In genomic region chr10:121364801-121365564, GRCm38 (mm10) we compare ENCODE assay signal across 8 mouse cellular contexts. TPM values are rescaled to one million over a fixed set of nuclear protein-coding genes. Genes with fewer than 3 reads are reported as not detected.
DNase-seq lines count a peak whose midpoint lies in the region; ATAC-seq and TF ChIP-seq lines count a peak whose summit lies in the region.

Gene Gns, plus strand, starts transcription at chr10:121365090.

- H3K4me1 ChIP-seq in lung, embryonic 14.5 days (ENCODE audit: insufficient read depth), result peaks cover 9% of the 10 kb centered on the region

- H3K4me2 ChIP-seq in lung, embryonic 14.5 days, result peak within 1 kb of the TSS; percentile 93

- DNase-seq in MEL-GATA-1-ER (ENCODE audit: extremely low read depth, low read depth), result peak; percentile 41
- peak; percentile 85 for DNase-seq in cerebellum, adult 8-10 months
- DNase-seq in forelimb bud, embryonic 11.5 days (ENCODE audit: low read depth, low spot score), result peak; percentile 79
- peak; percentile 92 for DNase-seq in heart, postnatal 4 days
- DNase-seq in layer of hippocampus, adult 8-10 months (ENCODE audit: low spot score in 2 of 2), result peak; percentile 45 to 61
- DNase-seq in lung, embryonic 14.5 days, result peak; percentile 91
- peak; percentile 87 for DNase-seq in testis, postnatal 14 days (ENCODE audit: low spot score)

- H3K4me3 ChIP-seq in lung, embryonic 14.5 days (ENCODE audit: low read depth, low read length), result peak within 1 kb of the TSS; percentile 85

- no peak for TF ChIP-seq CTCF in lung, embryonic 14.5 days (IDR thresholded peaks at IDR 0.05; ENCODE audit: low read depth)

- H3K36me3 ChIP-seq in lung, embryonic 14.5 days (ENCODE audit: insufficient read depth), result 0 out of 2 replicates have a peak, but pooled peaks cover under 1% of the 10 kb centered on the region

- H3K27ac ChIP-seq in lung, embryonic 14.5 days (ENCODE audit: low read depth), result 0 out of 2 replicates have a peak within 1 kb of the TSS, but pooled peaks have one; percentile 19

- H3K27me3 ChIP-seq in lung, embryonic 14.5 days (ENCODE audit: insufficient read depth, low read length), result no peaks in the 10 kb centered on the region

- H3K9me3 ChIP-seq in lung, embryonic 14.5 days (ENCODE audit: low read depth, low read length), result no peaks in the 10 kb centered on the region

- peak within 1 kb of the TSS; percentile 75 for H3K9ac ChIP-seq in lung, embryonic 14.5 days

- under 1% methylated on average over 72 of the region's 72 CpGs for WGBS in lung, embryonic 14.5 days

- ATAC-seq in lung, embryonic 14.5 days (ENCODE audit: insufficient read depth), result peak; percentile 99
- peak; percentile 63 for ATAC-seq in neutrophil, adult 5-6 weeks (ENCODE audit: extremely low read depth, insufficient number of reproducible peaks, low FRiP score, poor library complexity, severe bottlenecking)

RNA-seq across cellular contexts. Expression of gene Gns, which starts in this region (rescaled TPM):
- 10 to 100 TPM; 66.2 to 66.9 TPM for total RNA-seq in heart, postnatal 4 days (2021)
- total RNA-seq in layer of hippocampus, adult 8-10 months (2022), result 100 to 1,000 TPM in 2 of 4 experiments, 10 to 100 TPM in 2; 86.0 to 149 (median 114) TPM
- polyA plus RNA-seq in lung, embryonic 14.5 days (2014; fragmentation: Nextera tagmentation; extraction: Ambion mirVana), result 46.9 and 47.0 TPM in 2 replicates
- total RNA-seq in neutrophil, adult 5-6 weeks (2017), result 92.6 and 96.6 TPM in 2 replicates

Comparison
In these comparisons a context has a peak if more than half of its experiments do, and no peak if none do; other contexts are left out.
1. Peak in every context shown above with its lines: DNase-seq, ATAC-seq, H3K4me3 ChIP-seq and H3K27ac ChIP-seq.
2. DNase-seq: peak in every context shown above with its lines; median percentile 92 in heart, postnatal 4 days; 91 in lung, embryonic 14.5 days; 87 in testis, postnatal 14 days; 85 in cerebellum, adult 8-10 months; 79 in forelimb bud, embryonic 11.5 days; 53 in layer of hippocampus, adult 8-10 months; 41 in MEL-GATA-1-ER.